Mouse (Mus musculus) lung, embryonic 15.5 days (tissue): ENCODE measurements around the gene Gle1. TPM values are rescaled to one million over a fixed set of nuclear protein-coding genes. Genes with fewer than 3 reads are reported as not detected.

Experiments
- microRNA-seq: library from miRNA; unstranded; fragments of <30 nt; microRNA quantifications from one replicate; pipeline ENCODE4, GENCODE M21; 2016
- polyA plus RNA-seq: library from polyadenylated mRNA; unstranded; fragments of >200 nt; fragmentation: Nextera tagmentation; extraction: Ambion mirVana; gene quantifications from 2 replicates; pipeline ENCODE4 v1.2.1, GENCODE M21; 2015

Gene Gle1
- polyA plus RNA-seq, 1 experiment from 2014 or later, result 67.9 TPM

Small RNA genes within 50 kb of the gene (microRNA-seq; reads per million reads assigned to microRNA genes)
- gene Mir6997, result not detected

Other genes starting within 250 kb of the Gle1 start
- gene Gm13420, start 183.7 kb upstream of the Gle1 start, polyA plus RNA-seq, result 1.7 TPM in 2 replicates
- 0.28 TPM in 1 of 2 replicates, not detected in the other for gene Gm13547, start 176.1 kb upstream of the Gle1 start, polyA plus RNA-seq
- 28.3 and 30.3 TPM in 2 replicates for gene Coq4, start 147.9 kb upstream of the Gle1 start, polyA plus RNA-seq
- 38.0 and 38.4 TPM in 2 replicates for gene Trub2, start 146.9 kb upstream of the Gle1 start, polyA plus RNA-seq
- 14.9 and 15.4 TPM in 2 replicates for gene Slc27a4, start 132.8 kb upstream of the Gle1 start, polyA plus RNA-seq
- gene Urm1, start 115.4 kb upstream of the Gle1 start, polyA plus RNA-seq, result 22.0 and 27.2 TPM in 2 replicates
- 12.2 and 12.9 TPM in 2 replicates for gene Cercam, start 66.3 kb upstream of the Gle1 start, polyA plus RNA-seq
- gene Odf2, start 46.2 kb upstream of the Gle1 start, polyA plus RNA-seq, result 55.8 and 62.3 TPM in 2 replicates
- 95.5 and 102 TPM in 2 replicates for gene Sptan1, start 30.1 kb downstream of the Gle1 start, polyA plus RNA-seq
- gene Wdr34, start 113.5 kb downstream of the Gle1 start, polyA plus RNA-seq, result 34.0 and 34.5 TPM in 2 replicates
- 449 and 465 TPM in 2 replicates for gene Set, start 122.0 kb downstream of the Gle1 start, polyA plus RNA-seq
- 13.2 and 14.7 TPM in 2 replicates for gene Pkn3, start 142.3 kb downstream of the Gle1 start, polyA plus RNA-seq
- gene Zdhhc12, start 158.2 kb downstream of the Gle1 start, polyA plus RNA-seq, result 31.4 and 32.5 TPM in 2 replicates
- 6.5 and 8.1 TPM in 2 replicates for gene Zer1, start 189.2 kb downstream of the Gle1 start, polyA plus RNA-seq
- 8.3 and 9.5 TPM in 2 replicates for gene Tbc1d13, start 198.3 kb downstream of the Gle1 start, polyA plus RNA-seq
- gene Endog, start 236.1 kb downstream of the Gle1 start, polyA plus RNA-seq, result 16.2 and 16.7 TPM in 2 replicates
- 70.9 and 71.8 TPM in 2 replicates for gene Spout1, start 243.0 kb downstream of the Gle1 start, polyA plus RNA-seq